Mouse (Mus musculus): Measurements from ENCODE around the gene AL607142.1. TPM values are rescaled to one million over a fixed set of nuclear protein-coding genes. Genes with fewer than 3 reads are reported as not detected.

Gene AL607142.1
- total RNA-seq, 1 experiment, result not detected

DNA sequence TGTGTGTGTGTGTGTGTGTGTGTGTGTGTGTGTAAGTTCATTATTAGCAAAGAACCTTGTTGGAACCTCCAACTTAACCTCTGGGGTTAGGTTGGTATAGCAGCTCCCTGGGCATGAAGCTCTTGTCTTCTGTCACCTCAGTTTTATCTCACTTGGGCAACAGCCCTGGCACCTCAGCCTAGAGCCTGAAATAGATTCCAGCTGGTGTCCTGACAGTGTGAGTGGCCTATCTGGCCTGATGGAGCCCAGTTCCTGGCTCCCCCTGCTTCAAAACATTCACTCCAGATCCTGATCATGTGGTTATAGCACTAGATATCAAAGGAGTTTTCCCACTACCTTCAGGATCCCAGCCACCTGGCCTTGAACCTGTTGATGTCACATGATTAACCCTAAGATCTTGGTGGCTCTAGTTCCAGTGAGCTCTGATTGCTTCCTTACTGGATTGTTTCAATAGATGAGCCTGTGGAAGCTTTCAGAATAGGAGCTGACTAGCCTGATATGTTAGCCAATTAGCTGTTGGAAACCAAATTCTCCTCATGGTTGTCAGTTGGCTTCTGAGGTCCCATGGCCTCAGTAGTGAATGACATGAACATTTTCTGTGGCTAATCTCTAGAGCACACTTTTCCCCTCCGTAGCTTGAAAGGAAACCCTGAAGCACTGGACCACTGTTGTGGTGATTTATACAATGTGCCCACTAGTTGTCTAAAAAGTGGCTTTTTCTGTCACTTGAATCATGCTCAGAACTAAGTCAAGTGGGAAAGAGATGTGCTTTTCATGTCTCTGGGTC lies 27.4 kb downstream of the AL607142.1 start:
- Histone ChIP-seq H3K9ac (ENCODE audit: insufficient read depth, low read depth, low read length, poor library complexity, severe bottlenecking) (no peak overlapping the region), H3K36me3 (ENCODE audit: control insufficient read depth, insufficient read depth, low read length, poor library complexity, severe bottlenecking) (no peaks in the 10 kb centered on the region), H3K9me3 (ENCODE audit: control insufficient read depth, insufficient read depth, low read depth, low read length) (no peaks in the 10 kb centered on the region), H3K4me1 (ENCODE audit: control insufficient read depth in 2 of 2, insufficient read depth in 2 of 2, low read length in 2 of 2, poor library complexity in 1 of 2) (0 out of 4 replicates have a peak, but pooled peaks cover 0 to 2% of the 10 kb centered on the region in 2 experiments), H3K27ac (ENCODE audit: insufficient read depth, low read depth, low read length, poor library complexity, severe bottlenecking) (no peak overlapping the region), H3K4me3 (ENCODE audit: insufficient read depth in 1 of 2, low read depth in 1 of 2, low read length in 2 of 2, poor library complexity in 1 of 2, severe bottlenecking in 1 of 2) (no peak overlapping the region)
- in situ Hi-C loops (cut with MboI; ENCODE audit: low sequenced_read_pairs in 2 of 2, unreplicated experiment in 2 of 2), result no loop called here
- DNase-seq (ENCODE audit: low read depth, low spot score), result no peak
- TF ChIP-seq CHD2 (IDR thresholded peaks at IDR 0.05; ENCODE audit: low read depth, low read length), result no peak

DNA sequence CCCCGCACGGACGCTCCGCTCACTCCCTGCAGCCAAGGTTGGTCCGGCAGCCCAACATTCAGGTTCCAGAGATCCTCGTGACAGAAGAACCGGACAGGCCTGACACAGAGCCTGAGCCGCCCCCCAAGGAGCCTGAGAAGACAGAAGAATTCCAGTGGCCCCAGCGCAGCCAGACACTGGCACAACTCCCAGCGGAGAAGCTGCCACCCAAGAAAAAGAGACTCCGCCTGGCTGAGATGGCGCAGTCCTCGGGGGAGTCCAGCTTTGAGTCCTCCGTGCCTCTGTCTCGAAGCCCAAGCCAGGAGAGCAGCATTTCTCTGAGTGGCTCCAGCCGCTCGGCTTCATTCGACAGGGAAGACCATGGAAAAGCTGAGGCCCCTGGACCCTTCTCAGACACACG lies 32.1 kb downstream of the AL607142.1 start:
- TF ChIP-seq ZNF384 (IDR thresholded peaks at IDR 0.05; ENCODE audit: low read depth, low read length), result no peak
- no peak for TF ChIP-seq CHD2 (IDR thresholded peaks at IDR 0.05; ENCODE audit: low read depth, low read length)
- TF ChIP-seq ZC3H11A (IDR thresholded peaks at IDR 0.05; ENCODE audit: borderline replicate concordance, low read depth, low read length), result no peak
- TF ChIP-seq HCFC1 (IDR thresholded peaks at IDR 0.05; ENCODE audit: borderline replicate concordance, insufficient read depth, low read length), result no peak
- 0 out of 4 replicates have a peak, but pooled peaks cover 0 to 2% of the 10 kb centered on the region in 2 experiments for H3K4me1 ChIP-seq (ENCODE audit: control insufficient read depth in 2 of 2, insufficient read depth in 2 of 2, low read length in 2 of 2, poor library complexity in 1 of 2)
- H3K4me3 ChIP-seq (ENCODE audit: insufficient read depth in 1 of 2, low read depth in 1 of 2, low read length in 2 of 2, poor library complexity in 1 of 2, severe bottlenecking in 1 of 2), result peak overlapping the region; percentile 17 to 42
- in situ Hi-C loops (cut with MboI; ENCODE audit: low sequenced_read_pairs in 2 of 2, unreplicated experiment in 2 of 2), result no loop called here
- DNase-seq (ENCODE audit: low read depth, low spot score), result no peak
- no peak overlapping the region for H3K27ac ChIP-seq (ENCODE audit: insufficient read depth, low read depth, low read length, poor library complexity, severe bottlenecking)
- no peaks in the 10 kb centered on the region for H3K9me3 ChIP-seq (ENCODE audit: control insufficient read depth, insufficient read depth, low read depth, low read length)
- H3K9ac ChIP-seq (ENCODE audit: insufficient read depth, low read depth, low read length, poor library complexity, severe bottlenecking), result no peak overlapping the region
- H3K36me3 ChIP-seq (ENCODE audit: control insufficient read depth, insufficient read depth, low read length, poor library complexity, severe bottlenecking), result no peaks in the 10 kb centered on the region

DNA sequence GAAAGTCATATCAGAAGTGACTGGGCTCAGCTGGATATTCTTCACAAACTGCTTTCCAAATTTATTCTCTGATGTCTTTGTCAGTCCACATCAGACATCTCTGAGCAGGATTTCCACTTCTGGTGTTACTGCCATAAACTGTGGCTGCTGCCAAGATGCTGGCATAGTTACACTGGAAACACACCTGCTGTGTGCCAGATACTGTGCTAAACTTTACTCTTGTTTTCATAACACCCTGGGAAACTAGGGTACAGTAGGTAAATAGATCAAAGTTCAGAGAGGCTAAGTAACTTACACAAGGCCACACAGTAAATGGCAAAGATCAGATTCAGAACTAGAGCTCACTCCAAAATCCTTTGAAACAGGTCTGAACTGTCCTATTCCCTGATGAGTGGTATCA lies 36.4 kb downstream of the AL607142.1 start:
- Histone ChIP-seq H3K9me3 (ENCODE audit: control insufficient read depth, insufficient read depth, low read depth, low read length) (no peaks in the 10 kb centered on the region), H3K4me3 (ENCODE audit: insufficient read depth in 1 of 2, low read depth in 1 of 2, low read length in 2 of 2, poor library complexity in 1 of 2, severe bottlenecking in 1 of 2) (no peak overlapping the region), H3K36me3 (ENCODE audit: control insufficient read depth, insufficient read depth, low read length, poor library complexity, severe bottlenecking) (no peaks in the 10 kb centered on the region), H3K9ac (ENCODE audit: insufficient read depth, low read depth, low read length, poor library complexity, severe bottlenecking) (no peak overlapping the region), H3K4me1 (ENCODE audit: control insufficient read depth in 2 of 2, insufficient read depth in 2 of 2, low read length in 2 of 2, poor library complexity in 1 of 2) (0 out of 4 replicates have a peak, but pooled peaks cover 0 to 2% of the 10 kb centered on the region in 2 experiments), H3K27ac (ENCODE audit: insufficient read depth, low read depth, low read length, poor library complexity, severe bottlenecking) (no peak overlapping the region)
- DNase-seq (ENCODE audit: low read depth, low spot score), result no peak
- TF ChIP-seq MAFK (IDR thresholded peaks at IDR 0.05; ENCODE audit: insufficient read depth, low read depth, low read length), result no peak
- TF ChIP-seq CHD2 (IDR thresholded peaks at IDR 0.05; ENCODE audit: low read depth, low read length), result no peak
- no peak for TF ChIP-seq HCFC1 (IDR thresholded peaks at IDR 0.05; ENCODE audit: borderline replicate concordance, insufficient read depth, low read length)
- no peak for TF ChIP-seq ZNF384 (IDR thresholded peaks at IDR 0.05; ENCODE audit: low read depth, low read length)
- no peak for TF ChIP-seq ZC3H11A (IDR thresholded peaks at IDR 0.05; ENCODE audit: borderline replicate concordance, low read depth, low read length)
- in situ Hi-C loops (cut with MboI; ENCODE audit: low sequenced_read_pairs in 2 of 2, unreplicated experiment in 2 of 2), result no loop called here

DNA sequence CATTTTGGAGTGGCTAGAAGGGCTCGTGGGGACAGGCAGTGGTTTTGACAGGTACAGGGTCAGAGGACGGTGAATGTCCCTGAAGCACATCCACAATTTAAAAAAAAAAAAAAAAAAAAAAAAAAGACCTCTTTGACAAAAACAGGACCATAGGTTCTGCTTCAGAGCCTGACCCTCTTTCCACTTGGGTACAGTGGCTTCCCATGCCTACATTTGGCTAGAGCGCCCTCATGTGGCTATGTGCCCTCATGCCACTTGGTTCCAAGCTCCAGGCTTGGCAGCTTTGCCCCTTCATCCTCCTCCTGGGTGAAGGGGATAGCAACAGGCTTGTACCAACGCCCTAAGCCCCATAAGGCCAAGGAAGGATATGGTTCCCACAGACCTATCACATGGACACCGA lies 39.8 kb downstream of the AL607142.1 start:
- in situ Hi-C loops (cut with MboI; ENCODE audit: low sequenced_read_pairs in 2 of 2, unreplicated experiment in 2 of 2), result no loop called here
- no peak for DNase-seq (ENCODE audit: low read depth, low spot score)
- Histone ChIP-seq H3K27ac (ENCODE audit: insufficient read depth, low read depth, low read length, poor library complexity, severe bottlenecking) (no peak overlapping the region), H3K9me3 (ENCODE audit: control insufficient read depth, insufficient read depth, low read depth, low read length) (no peaks in the 10 kb centered on the region), H3K4me3 (ENCODE audit: insufficient read depth in 1 of 2, low read depth in 1 of 2, low read length in 2 of 2, poor library complexity in 1 of 2, severe bottlenecking in 1 of 2) (no peak overlapping the region), H3K36me3 (ENCODE audit: control insufficient read depth, insufficient read depth, low read length, poor library complexity, severe bottlenecking) (no peaks in the 10 kb centered on the region), H3K9ac (ENCODE audit: insufficient read depth, low read depth, low read length, poor library complexity, severe bottlenecking) (no peak overlapping the region), H3K4me1 (ENCODE audit: control insufficient read depth in 2 of 2, insufficient read depth in 2 of 2, low read length in 2 of 2, poor library complexity in 1 of 2) (no peaks in the 10 kb centered on the region)
- TF ChIP-seq HCFC1 (IDR thresholded peaks at IDR 0.05; ENCODE audit: borderline replicate concordance, insufficient read depth, low read length) (no peak), MAFK (IDR thresholded peaks at IDR 0.05; ENCODE audit: insufficient read depth, low read depth, low read length) (no peak), ZC3H11A (IDR thresholded peaks at IDR 0.05; ENCODE audit: borderline replicate concordance, low read depth, low read length) (peak; percentile 66; the same call in 1 of the 2 replicates), ZNF384 (IDR thresholded peaks at IDR 0.05; ENCODE audit: low read depth, low read length) (peak; percentile 66), CHD2 (IDR thresholded peaks at IDR 0.05; ENCODE audit: low read depth, low read length) (no peak)

DNA sequence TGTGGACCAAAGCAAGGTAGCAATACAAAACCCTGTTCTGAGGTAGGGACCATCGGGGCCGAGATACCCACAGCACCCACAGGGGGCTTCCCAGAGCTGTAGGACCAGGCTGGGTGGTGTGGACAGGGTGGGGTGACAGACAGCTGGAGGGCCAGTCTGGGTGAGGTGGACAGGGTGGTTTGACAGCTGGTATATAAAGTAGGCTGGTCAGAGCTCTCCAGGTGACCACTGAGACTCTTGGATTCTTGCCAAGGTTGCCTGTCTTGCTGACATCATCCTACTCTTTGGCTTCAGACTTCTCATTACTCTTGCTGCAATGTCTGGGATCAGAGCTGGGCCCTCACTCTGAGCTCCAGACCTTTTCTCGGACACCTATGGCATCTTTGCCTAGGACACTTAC lies 41.6 kb downstream of the AL607142.1 start:
- Histone ChIP-seq H3K4me1 (ENCODE audit: control insufficient read depth in 2 of 2, insufficient read depth in 2 of 2, low read length in 2 of 2, poor library complexity in 1 of 2) (no peaks in the 10 kb centered on the region), H3K4me3 (ENCODE audit: insufficient read depth in 1 of 2, low read depth in 1 of 2, low read length in 2 of 2, poor library complexity in 1 of 2, severe bottlenecking in 1 of 2) (no peak overlapping the region), H3K36me3 (ENCODE audit: control insufficient read depth, insufficient read depth, low read length, poor library complexity, severe bottlenecking) (no peaks in the 10 kb centered on the region), H3K9ac (ENCODE audit: insufficient read depth, low read depth, low read length, poor library complexity, severe bottlenecking) (no peak overlapping the region), H3K27ac (ENCODE audit: insufficient read depth, low read depth, low read length, poor library complexity, severe bottlenecking) (no peak overlapping the region), H3K9me3 (ENCODE audit: control insufficient read depth, insufficient read depth, low read depth, low read length) (no peaks in the 10 kb centered on the region)
- no peak for DNase-seq (ENCODE audit: low read depth, low spot score)
- in situ Hi-C loops (cut with MboI; ENCODE audit: low sequenced_read_pairs in 2 of 2, unreplicated experiment in 2 of 2), result no loop called here
- TF ChIP-seq CHD2 (IDR thresholded peaks at IDR 0.05; ENCODE audit: low read depth, low read length) (no peak), MAFK (IDR thresholded peaks at IDR 0.05; ENCODE audit: insufficient read depth, low read depth, low read length) (no peak), ZNF384 (IDR thresholded peaks at IDR 0.05; ENCODE audit: low read depth, low read length) (no peak)

Measured in ES-E14 (cell line).